Mouse (Mus musculus) hematopoietic stem cell, adult 5-6 weeks (primary cell): ENCODE results near the gene Adcy6. TPM values are rescaled to one million over a fixed set of nuclear protein-coding genes. Genes with fewer than 3 reads are reported as not detected.

Source experiments
- ATAC-seq, 2 experiments: fragments of 125-278 bp in 1 of 2; replicated peaks in 1 of 2; 2 replicates each; pipeline ENCODE4 v1.8.0; 2016 to 2017; ENCODE audit warnings: inconsistent platforms in 2 of 2, mild to moderate bottlenecking in 2 of 2, moderate number of reproducible peaks in 2 of 2, low read depth in 1 of 2, moderate TSS enrichment in 1 of 2; ENCODE audit not compliant: low FRiP score in 2 of 2, poor library complexity in 2 of 2, severe bottlenecking in 2 of 2, insufficient read depth in 1 of 2, low TSS enrichment in 1 of 2
- total RNA-seq: library from RNA; stranded (forward); fragments of 172-1452, 232-1000 nt; gene quantifications from 2 replicates; pipeline ENCODE4 v1.2.3, GENCODE M21; 2017

Adcy6 gene
- total RNA-seq, 1 experiment from 2014 or later: 17.3 TPM

- no peak for ATAC-seq
These were observed 22.4 kb upstream of the Adcy6 start for GRCm38 (mm10) chr15:98632107-98632744.

GRCm38 (mm10) chr15:98631493-98631892 is 21.6 kb upstream of the Adcy6 start:
- peak; percentile 39 to 49; a peak in 3 of 4 replicates for ATAC-seq

GRCm38 (mm10) chr15:98630540-98630939 is 20.7 kb upstream of the Adcy6 start, which contains the start of gene Cacnb3:
TSS of gene Cacnb3 (plus strand) at chr15:98630840.
- ATAC-seq: no peak

GRCm38 (mm10) chr15:98629464-98629863 is 19.6 kb upstream of the Adcy6 start:
- no peak for ATAC-seq

GRCm38 (mm10) chr15:98628589-98629254 is 18.8 kb upstream of the Adcy6 start:
- peak; percentile 29 to 43; a peak in 1 of 4 replicates for ATAC-seq

- ATAC-seq: no peak
These were observed 16.8 kb upstream of the Adcy6 start for GRCm38 (mm10) chr15:98626487-98627212.

- ATAC-seq: no peak
These were observed 16.2 kb upstream of the Adcy6 start for GRCm38 (mm10) chr15:98626078-98626477.

GRCm38 (mm10) chr15:98623361-98623821 is 13.5 kb upstream of the Adcy6 start:
- no peak for ATAC-seq

GRCm38 (mm10) chr15:98622721-98623120 is 12.8 kb upstream of the Adcy6 start:
- ATAC-seq: no peak

- ATAC-seq: no peak
These were observed 12.3 kb upstream of the Adcy6 start for GRCm38 (mm10) chr15:98622199-98622598.

GRCm38 (mm10) chr15:98617176-98617537 is 7.3 kb upstream of the Adcy6 start:
- ATAC-seq: peak; percentile 48 to 56; a peak in 3 of 4 replicates

- ATAC-seq: 0 out of 4 replicates have a peak, but pooled peaks of 1 of the 2 experiments have one; percentile 1
These were observed 6.7 kb upstream of the Adcy6 start for GRCm38 (mm10) chr15:98616362-98617175.

GRCm38 (mm10) chr15:98615751-98616150 is 5.9 kb upstream of the Adcy6 start:
- no peak for ATAC-seq

- ATAC-seq: no peak
These were observed 5.1 kb upstream of the Adcy6 start for GRCm38 (mm10) chr15:98614971-98615370.

GRCm38 (mm10) chr15:98614551-98614950 is 4.7 kb upstream of the Adcy6 start:
- no peak for ATAC-seq

GRCm38 (mm10) chr15:98612229-98612628 is 2.4 kb upstream of the Adcy6 start:
- no peak for ATAC-seq

GRCm38 (mm10) chr15:98610131-98610633 is 306 bp upstream of the Adcy6 start:
- no peak for ATAC-seq
